Mouse (Mus musculus) large intestine, adult 2 months (tissue): Measurements from ENCODE around the gene E030018B13Rik. TPM values are rescaled to one million over a fixed set of nuclear protein-coding genes. Genes with fewer than 3 reads are reported as not detected.

Source experiments
- DNase-seq: peaks from one replicate; pipeline ENCODE4 v3.0.0-alpha.2; 2012; ENCODE audit warnings: low read depth, low spot score
- WGBS: fragments of 180-500 bp; shearing (Covaris S2); methylation state at CpG from one replicate; pipeline ENCODE4 v1.1.7; 2018; 5-methylcytosine and 5-hydroxymethylcytosine counted together
- polyA plus RNA-seq: library from polyadenylated mRNA; depleted of rRNA; stranded (reverse); fragments of >200 nt; gene quantifications from 2 replicates; pipeline ENCODE4 v1.2.3, GENCODE M21; 2012

The E030018B13Rik gene
- polyA plus RNA-seq, 1 experiment: not detected

- 29% methylated on average over 17 of the region's 17 CpGs for WGBS
- no peak for DNase-seq
Observed at GRCm38 (mm10) chr7:63896276-63896967, 20.2 kb upstream of the E030018B13Rik start.

DNA sequence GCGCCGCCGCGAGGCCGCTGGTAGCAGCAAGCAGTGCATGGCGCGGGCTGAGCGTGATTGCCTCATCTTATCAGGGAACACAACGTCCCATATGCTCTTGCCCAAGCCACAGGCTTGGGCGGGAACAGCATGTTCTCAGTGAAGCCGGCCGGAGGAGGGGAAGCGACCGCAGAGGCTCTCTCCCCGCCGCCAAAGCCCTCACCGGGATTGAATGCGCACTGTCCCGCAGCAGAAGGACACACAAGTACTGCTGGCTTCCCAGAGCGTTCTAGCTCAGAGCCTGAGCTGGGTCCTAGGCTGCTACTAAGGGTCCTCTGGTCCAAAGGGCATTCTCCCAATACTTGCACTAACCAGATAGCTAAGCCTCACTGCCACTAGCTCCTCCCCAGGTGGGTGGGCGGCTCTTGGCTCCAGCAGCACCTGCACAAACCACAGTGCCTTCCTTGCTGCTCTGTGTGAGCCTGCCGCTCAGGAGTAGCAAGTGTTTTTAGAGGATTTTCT lies 19.6 kb upstream of the E030018B13Rik start:
- DNase-seq: no peak
- under 1% methylated on average over 22 of the region's 22 CpGs for WGBS

- DNase-seq: no peak
- WGBS: 25% methylated on average over 3 of the region's 3 CpGs
Observed at GRCm38 (mm10) chr7:63897655-63898054, 19.0 kb upstream of the E030018B13Rik start.

DNA sequence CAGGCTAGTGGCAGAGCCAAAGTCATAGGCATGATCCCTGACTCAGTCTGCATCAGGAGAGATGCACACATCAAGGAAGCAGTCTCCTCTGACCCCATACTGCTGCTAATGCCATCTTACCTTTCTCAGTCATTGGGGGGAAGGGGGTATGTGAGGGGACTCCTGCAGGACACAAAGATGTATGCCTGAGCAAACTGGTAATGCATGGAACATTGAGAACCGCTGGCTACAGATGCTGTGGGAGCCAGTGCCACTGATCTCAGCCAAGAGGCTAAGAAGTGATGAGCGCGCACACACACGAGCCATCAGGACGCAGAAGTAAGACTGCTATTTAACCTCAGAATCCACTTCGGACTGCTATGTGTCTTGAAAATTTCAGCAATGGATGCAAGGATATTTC lies 18.5 kb upstream of the E030018B13Rik start:
- DNase-seq: no peak
- WGBS: 91% methylated on average over 6 of the region's 6 CpGs

DNA sequence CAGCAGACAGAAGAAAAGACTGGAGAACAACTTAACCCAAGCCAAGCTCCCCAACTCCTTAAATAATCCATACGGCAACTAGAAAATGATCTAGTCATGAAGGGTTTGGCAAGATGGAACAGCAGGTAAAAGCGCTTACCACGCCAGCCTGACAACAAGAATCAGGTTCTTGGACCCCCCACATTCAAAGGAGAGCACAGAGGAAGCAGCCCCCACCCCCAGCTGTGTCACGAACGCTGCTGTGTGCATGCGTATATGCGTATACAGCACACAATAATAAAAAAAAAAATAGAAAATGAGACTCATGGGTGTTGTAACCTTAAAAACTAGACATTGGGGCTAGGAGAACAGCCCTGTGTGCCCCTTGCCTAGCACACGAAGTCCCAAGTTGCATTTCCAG lies 16.7 kb upstream of the E030018B13Rik start:
- no peak for DNase-seq
- 91% methylated on average over 8 of the region's 8 CpGs for WGBS

- no peak for DNase-seq
- WGBS: 87% methylated on average over 2 of the region's 2 CpGs
Observed at GRCm38 (mm10) chr7:63900411-63900810, 16.2 kb upstream of the E030018B13Rik start.

DNA sequence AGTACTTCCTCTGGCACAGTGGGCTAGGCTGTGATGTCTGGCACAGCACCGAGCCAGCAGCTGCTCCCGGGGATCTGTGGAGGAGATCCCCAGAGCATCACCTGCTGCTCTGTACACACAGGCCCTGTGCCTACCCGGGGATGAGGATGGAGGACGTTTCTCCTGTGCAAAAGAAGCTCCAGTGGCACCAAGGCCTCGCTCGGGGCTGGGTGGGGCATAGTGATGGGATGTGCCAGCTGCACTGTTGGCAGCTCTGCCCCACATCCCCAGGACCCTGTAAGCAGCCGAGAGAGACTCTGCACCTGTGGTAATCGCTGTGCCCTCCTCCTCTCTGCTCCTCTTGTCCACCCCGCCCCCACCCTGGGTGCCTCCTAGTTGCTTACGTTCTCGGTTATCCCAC lies 15.3 kb upstream of the E030018B13Rik start:
- 51% methylated on average over 11 of the region's 11 CpGs for WGBS

GRCm38 (mm10) chr7:63901942-63902341 lies 14.7 kb upstream of the E030018B13Rik start:
- WGBS: 81% methylated on average over 3 of the region's 3 CpGs
- DNase-seq: no peak

More for the DNA sequence above, 15.3 kb upstream of the E030018B13Rik start:
- DNase-seq: no peak

GRCm38 (mm10) chr7:63902604-63903210 lies 13.9 kb upstream of the E030018B13Rik start:
- 50% methylated on average over 3 of the region's 3 CpGs for WGBS

GRCm38 (mm10) chr7:63903635-63904380 lies 12.8 kb upstream of the E030018B13Rik start:
- no peak for DNase-seq
- 27% methylated on average over 9 of the region's 9 CpGs for WGBS

More at GRCm38 (mm10) chr7:63902604-63903210, 13.9 kb upstream of the E030018B13Rik start:
- DNase-seq: no peak

- no peak for DNase-seq
- WGBS: 22% methylated on average over 2 of the region's 2 CpGs
Observed at GRCm38 (mm10) chr7:63905190-63905589, 11.5 kb upstream of the E030018B13Rik start.

DNA sequence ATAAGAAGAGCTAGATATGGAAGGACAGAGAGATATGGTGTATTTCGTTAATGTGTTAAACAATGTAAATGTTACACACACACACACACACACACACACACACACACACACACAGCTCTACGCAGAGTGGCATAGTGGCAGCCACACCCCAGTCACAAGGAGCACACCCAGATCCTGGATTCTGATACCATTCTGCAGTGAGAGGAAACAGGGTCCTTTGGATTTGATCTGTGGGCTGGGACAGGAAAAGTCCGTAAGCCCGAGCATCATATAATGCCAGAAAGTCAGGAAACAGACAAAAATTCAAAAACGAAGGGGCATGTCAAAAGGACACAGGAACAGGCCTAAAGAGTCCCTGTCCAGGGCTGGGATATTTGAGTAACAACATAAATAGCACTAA lies 11.0 kb upstream of the E030018B13Rik start:
- DNase-seq: no peak

DNA sequence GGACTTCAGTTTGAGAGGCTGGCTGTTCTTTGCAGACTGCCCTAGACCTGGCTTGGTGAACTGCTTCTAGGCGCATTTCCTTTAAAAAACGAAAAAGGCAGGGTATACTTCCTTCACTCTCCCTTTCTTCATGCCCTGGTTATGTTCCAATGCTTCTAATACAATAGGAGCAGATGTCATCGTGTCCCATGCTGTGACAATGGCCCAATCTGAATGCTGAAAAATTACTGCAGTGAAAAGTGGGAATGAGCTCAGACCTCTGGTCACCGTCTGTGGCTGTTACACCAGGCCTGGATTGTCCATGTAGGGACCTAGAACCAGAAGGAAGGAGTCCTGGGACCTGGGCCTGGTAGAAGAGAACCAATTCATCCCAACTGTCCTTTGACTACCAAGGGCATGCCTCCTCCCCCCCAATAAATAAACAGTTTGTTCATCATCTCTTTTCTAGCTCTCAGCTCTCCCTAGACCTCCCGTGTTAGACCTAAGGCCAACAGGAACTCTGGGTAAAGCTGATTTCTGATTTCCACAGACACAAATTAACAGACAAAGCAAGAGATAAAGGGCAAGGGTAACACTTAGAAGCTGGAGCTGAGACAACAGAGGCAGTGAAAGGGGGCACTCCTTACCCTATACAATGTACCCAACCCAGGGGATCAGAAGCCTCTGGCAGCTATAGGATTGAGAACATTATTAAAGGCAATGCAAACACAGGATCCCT lies 8.7 kb upstream of the E030018B13Rik start:
- 71% methylated on average over 5 of the region's 5 CpGs for WGBS
- no peak for DNase-seq

More for the DNA sequence above, 11.0 kb upstream of the E030018B13Rik start:
- WGBS: 28% methylated on average over 5 of the region's 5 CpGs

GRCm38 (mm10) chr7:63908496-63909285 lies 8.0 kb upstream of the E030018B13Rik start:
- no peak for DNase-seq
- 50% methylated on average over 11 of the region's 11 CpGs for WGBS

GRCm38 (mm10) chr7:63910225-63910624 lies 6.4 kb upstream of the E030018B13Rik start:
- WGBS: 47% methylated on average over 5 of the region's 5 CpGs
- DNase-seq: no peak

DNA sequence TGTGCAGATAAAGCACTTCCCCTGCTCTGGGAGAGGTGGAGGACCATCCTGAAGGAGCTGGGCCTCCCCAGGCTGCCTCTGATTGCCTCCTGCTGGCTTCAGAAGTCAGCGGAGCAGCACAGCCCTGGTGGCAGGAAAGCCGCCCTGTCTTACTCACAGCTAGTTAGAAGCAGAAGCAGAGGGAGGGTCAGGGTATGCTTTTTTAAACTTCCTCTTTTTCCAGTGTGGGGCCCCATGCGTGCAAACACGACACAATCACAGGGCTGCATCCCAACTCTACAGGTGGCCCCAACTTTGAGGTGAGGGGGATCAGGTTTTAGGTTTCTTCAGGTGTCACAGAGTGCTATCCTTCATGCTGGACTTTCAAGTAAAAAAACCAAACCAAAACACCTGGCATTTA lies 5.7 kb upstream of the E030018B13Rik start:
- 18% methylated on average over 4 of the region's 4 CpGs for WGBS
- no peak for DNase-seq

DNA sequence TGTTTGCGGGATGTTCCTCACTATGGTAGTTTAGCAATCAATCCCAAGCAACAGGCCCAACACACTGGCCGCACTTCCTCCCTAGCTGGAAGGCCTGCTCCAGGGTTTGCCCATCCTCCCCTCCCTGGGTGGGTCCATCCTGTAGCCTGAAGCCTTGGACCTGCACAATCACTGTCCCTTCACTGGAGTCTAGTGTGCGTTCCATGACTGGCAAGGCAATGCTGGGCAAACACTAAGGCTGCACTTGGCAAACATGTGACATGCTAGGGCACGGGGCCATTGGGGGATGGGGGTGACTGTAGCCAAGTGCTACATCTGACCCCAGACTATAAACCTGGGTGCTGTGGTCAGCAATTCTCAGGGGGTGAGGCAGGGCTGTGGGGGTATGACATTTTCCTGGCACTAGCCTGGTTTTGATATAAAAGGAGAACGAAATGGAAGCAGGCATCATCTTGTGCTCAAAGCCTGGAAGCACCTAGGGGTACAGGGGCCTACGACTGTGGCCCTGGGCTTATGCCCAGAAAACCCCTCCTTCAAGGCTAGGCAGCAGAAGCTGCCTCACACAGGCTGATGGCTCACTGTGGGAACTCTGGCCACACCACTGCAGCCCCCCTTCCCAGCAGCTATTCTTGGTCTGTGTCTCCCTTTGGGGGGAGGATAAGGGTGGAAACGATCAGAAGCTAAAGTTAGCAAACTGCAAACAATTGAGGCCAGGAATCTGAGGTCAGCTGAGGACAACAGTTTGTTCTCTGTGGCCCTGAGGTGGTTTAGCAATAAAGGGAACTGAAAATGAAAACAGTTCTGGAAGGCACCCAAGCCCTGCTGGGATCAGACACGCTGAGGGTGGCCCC lies 5.0 kb upstream of the E030018B13Rik start:
- no peak for DNase-seq
- 11% methylated on average over 8 of the region's 8 CpGs for WGBS

GRCm38 (mm10) chr7:63912234-63912810 lies 4.3 kb upstream of the E030018B13Rik start:
- WGBS: 12% methylated on average over 7 of the region's 7 CpGs
- DNase-seq: no peak
